Mouse (Mus musculus) stomach, postnatal 0 days (tissue): ENCODE results near the gene Kdm2b. TPM values are rescaled to one million over a fixed set of nuclear protein-coding genes. Genes with fewer than 3 reads are reported as not detected.
A peak's percentile ranks its signal among the peaks of the same experiment; 100 is the strongest.

Source experiments
- ATAC-seq: fragments of 200-750 bp; cut with Nextera tagmentation; 2 replicates; pipeline ENCODE4 v1.8.0; 2017; ENCODE audit not compliant: low FRiP score, low TSS enrichment
- DNase-seq: peaks from one replicate; pipeline ENCODE4 v3.0.0-alpha.2; 2016; ENCODE audit warnings: low spot score
- H3K27ac ChIP-seq: fragments of 300-500 bp; sonication (generic); replicated peaks from 2 replicates; pipeline ENCODE4 v1.5.1; 2014; ENCODE audit warnings: mild to moderate bottlenecking, control low read depth
- H3K27me3 ChIP-seq: fragments of 300-500 bp; sonication (generic); 2 replicates; pipeline ENCODE4 v1.6.1; 2014; ENCODE audit warnings: low read length; ENCODE audit not compliant: control insufficient read depth, insufficient read depth
- H3K36me3 ChIP-seq: fragments of 300-500 bp; sonication (generic); 2 replicates; pipeline ENCODE4 v1.6.1; 2014; ENCODE audit warnings: low read length, mixed read lengths; ENCODE audit not compliant: control insufficient read depth, insufficient read depth
- H3K4me1 ChIP-seq: fragments of 300-500 bp; sonication (generic); replicated peaks from 2 replicates; pipeline ENCODE4 v1.6.1; 2014; ENCODE audit warnings: antibody characterized with exemption; ENCODE audit not compliant: control insufficient read depth, insufficient read depth
- H3K4me2 ChIP-seq: fragments of 300-500 bp; sonication (generic); replicated peaks from 2 replicates; pipeline ENCODE4 v1.6.1; 2014; ENCODE audit warnings: low read depth, mild to moderate bottlenecking, control low read depth, moderate library complexity
- H3K4me3 ChIP-seq: fragments of 300-500 bp; sonication (generic); 2 replicates; pipeline ENCODE4 v1.5.1; 2014; ENCODE audit warnings: low read depth, low read length, control low read depth
- H3K9ac ChIP-seq: fragments of 300-500 bp; sonication (generic); 2 replicates; pipeline ENCODE4 v1.6.1; 2014; ENCODE audit warnings: mild to moderate bottlenecking, low read length, control low read depth, mixed read lengths
- H3K9me3 ChIP-seq: fragments of 300-500 bp; sonication (generic); 2 replicates; pipeline ENCODE4 v1.6.1; 2016; ENCODE audit warnings: low read length; ENCODE audit not compliant: control insufficient read depth
- CTCF ChIP-seq: IDR thresholded peaks from 2 replicates; pipeline ENCODE4 v1.5.1; 2016; ENCODE audit warnings: antibody characterized with exemption, low read depth, mild to moderate bottlenecking, moderate library complexity
- EP300 ChIP-seq: optimal IDR thresholded peaks from 2 replicates; pipeline ENCODE3; 2016; ENCODE audit warnings: antibody characterized with exemption
- WGBS: fragments of 180-500 bp; shearing (Covaris S2); extraction: QIAGEN DNeasy Blood & Tissue Kit; methylation state at CpG from one replicate; pipeline ENCODE4 v1.1.7; 2014; 5-methylcytosine and 5-hydroxymethylcytosine counted together
- polyA plus RNA-seq: library from polyadenylated mRNA; unstranded; fragments of >200 nt; fragmentation: Nextera tagmentation; extraction: Ambion mirVana; gene quantifications from 2 replicates; pipeline ENCODE4 v1.2.1, GENCODE M21; 2015

The Kdm2b gene
- polyA plus RNA-seq, 1 experiment from 2014 or later: 15.5 TPM

DNA sequence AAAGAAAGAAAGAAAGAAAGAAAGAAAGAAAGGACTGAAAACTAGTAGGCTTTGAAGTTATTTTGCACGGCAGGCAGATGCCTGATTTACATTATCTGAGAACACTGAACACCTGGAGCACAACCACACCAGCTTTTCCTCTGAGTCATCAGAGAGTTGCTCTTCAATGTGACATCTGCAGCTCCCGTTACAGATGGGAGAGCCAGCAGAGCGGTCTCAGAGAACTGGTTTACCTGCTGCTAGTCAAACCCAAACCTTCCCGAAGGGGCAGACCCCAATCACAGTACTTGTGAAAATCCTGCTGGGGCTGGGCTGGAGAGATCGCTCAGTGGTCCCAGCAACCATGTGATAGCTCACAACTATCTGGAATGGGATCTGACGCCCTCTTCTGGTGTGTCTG lies 165.2 kb downstream of the Kdm2b start:
- DNase-seq (no peak), ATAC-seq (no peak)
- no peak overlapping the region for H3K4me2 ChIP-seq
- H3K9me3 ChIP-seq: no peaks in the 10 kb centered on the region
- no peaks in the 10 kb centered on the region for H3K4me1 ChIP-seq
- no peak overlapping the region for H3K27ac ChIP-seq
- no peak overlapping the region for H3K9ac ChIP-seq
- no peak overlapping the region for H3K4me3 ChIP-seq
- 57% methylated on average over 6 of the region's 6 CpGs for WGBS
- no peaks in the 10 kb centered on the region for H3K27me3 ChIP-seq
- TF ChIP-seq CTCF (no peak), EP300 (no peak)
- no peaks in the 10 kb centered on the region for H3K36me3 ChIP-seq

DNA sequence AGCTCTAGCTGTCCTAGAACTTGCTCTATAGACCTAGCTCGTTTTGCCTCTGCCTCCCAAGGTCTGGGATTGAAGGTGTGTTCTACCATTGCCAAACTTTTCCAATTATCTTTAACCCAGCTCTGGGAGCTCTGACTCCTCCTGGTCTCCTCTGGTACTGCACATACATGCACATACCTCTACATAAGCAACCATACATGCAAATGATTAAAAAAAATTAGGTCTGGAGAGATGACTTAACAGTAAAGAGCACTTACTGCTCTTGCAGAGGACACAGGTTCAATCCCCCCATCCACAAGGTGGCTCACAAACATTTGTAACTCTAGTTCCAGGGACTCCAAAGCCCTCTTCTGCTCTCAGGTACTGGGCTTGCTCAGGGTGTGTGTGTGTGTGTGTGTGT lies 165.6 kb downstream of the Kdm2b start:
- Histone ChIP-seq H3K27ac (no peak overlapping the region), H3K27me3 (no peaks in the 10 kb centered on the region), H3K4me2 (no peak overlapping the region), H3K4me1 (no peaks in the 10 kb centered on the region), H3K9ac (no peak overlapping the region), H3K9me3 (no peaks in the 10 kb centered on the region), H3K36me3 (peaks cover 3% of the 10 kb centered on the region; the same call in 1 of the 2 replicates), H3K4me3 (no peak overlapping the region)
- TF ChIP-seq CTCF (peak; percentile 43), EP300 (no peak)
- DNase-seq (no peak), ATAC-seq (no peak)
- WGBS: 71% methylated on average over 1 of the region's 1 CpGs

DNA sequence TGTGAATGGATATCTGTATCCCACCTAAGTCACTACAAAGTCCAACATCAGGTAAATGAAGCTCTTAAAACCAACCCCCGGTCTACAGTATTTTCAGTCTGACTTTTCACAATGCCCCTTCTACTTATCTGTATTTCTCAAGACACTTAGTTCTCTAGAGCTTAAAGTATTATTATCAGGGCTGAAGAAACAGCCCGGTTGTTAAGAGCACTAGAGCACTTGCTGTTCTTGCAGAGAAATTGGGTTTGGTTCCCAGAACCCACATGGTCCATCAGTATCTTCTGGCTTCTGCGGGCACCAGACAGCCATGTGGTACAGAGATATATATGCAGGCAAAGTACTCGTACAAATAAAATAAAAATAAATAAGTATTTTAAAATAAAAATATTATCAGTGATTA lies 167.2 kb downstream of the Kdm2b start:
- Histone ChIP-seq H3K27ac (no peak overlapping the region), H3K4me3 (no peak overlapping the region), H3K4me1 (no peaks in the 10 kb centered on the region), H3K4me2 (no peak overlapping the region), H3K36me3 (peaks cover 14% of the 10 kb centered on the region), H3K9ac (no peak overlapping the region), H3K9me3 (no peaks in the 10 kb centered on the region), H3K27me3 (no peaks in the 10 kb centered on the region)
- 90% methylated on average over 4 of the region's 4 CpGs for WGBS
- DNase-seq: no peak
- TF ChIP-seq CTCF: no peak
- no peak for TF ChIP-seq EP300
- no peak for ATAC-seq

DNA sequence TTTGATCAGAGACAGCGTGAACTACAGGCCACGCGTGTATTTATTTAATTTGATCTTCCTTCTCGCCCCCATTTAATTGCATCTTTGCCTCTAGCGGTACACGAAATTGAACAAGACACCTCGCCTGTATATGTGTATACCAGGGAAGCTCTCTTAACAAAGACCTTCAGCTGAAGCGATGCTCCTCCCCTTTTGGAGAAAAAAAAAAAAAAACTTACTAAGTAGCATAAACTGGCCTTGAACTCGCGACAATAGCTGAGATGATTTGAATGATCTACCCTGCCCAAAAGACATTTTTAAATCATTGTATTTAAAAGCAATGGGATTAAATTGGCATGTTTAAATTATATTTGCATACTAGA lies 168.1 kb downstream of the Kdm2b start:
- Histone ChIP-seq H3K4me1 (no peaks in the 10 kb centered on the region), H3K27me3 (no peaks in the 10 kb centered on the region), H3K4me3 (peak overlapping the region; percentile 80), H3K36me3 (peaks cover 18% of the 10 kb centered on the region), H3K9ac (peak overlapping the region; percentile 39; the same call in 1 of the 2 replicates), H3K9me3 (no peaks in the 10 kb centered on the region), H3K27ac (peak overlapping the region; percentile 83), H3K4me2 (peak overlapping the region; percentile 45)
- ATAC-seq: peak; percentile 36
- no peak for DNase-seq
- under 1% methylated on average over 10 of the region's 10 CpGs for WGBS
- no peak for TF ChIP-seq EP300
- TF ChIP-seq CTCF: no peak

DNA sequence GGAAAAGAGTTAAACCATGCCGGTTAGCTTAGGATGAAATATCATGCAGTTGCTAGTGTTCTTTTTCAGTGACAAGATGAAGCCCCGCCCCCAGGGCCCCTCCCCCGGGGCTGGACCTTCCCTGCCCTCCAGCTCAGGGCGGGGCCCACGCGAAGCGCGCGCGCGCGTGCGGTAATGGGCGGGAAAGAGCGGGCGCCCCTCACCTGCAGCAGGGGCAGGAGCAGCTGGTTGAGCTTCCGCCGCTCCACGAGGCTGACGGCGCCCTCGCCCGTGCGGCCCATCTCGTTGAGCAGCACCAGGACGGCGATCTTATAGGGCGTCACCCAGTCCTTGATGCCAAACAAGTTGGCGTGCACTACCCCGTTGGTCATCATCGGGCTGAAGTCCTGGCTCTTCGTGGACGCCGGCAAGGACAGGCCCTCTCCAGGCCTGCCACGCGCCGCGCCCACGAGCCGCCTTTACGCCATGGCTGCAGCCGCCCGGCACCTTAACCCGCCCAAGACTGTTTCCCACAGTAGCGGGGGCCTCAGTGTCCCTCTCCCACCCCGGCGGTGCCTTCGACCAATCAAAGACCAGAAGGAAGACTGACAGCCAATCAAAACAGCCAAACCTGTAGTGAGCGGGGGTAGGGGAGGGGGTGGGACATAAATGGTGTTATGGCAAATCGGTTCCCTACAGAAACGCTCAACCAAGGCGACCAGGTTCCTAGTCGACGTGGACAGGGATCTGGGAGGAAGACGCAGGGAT lies 168.7 kb downstream of the Kdm2b start, which contains the start of gene Anapc5:
Gene Anapc5 (minus strand): TSS at position 563 of the 747 bp plus-strand sequence.
- DNase-seq (peak; percentile 94), ATAC-seq (peak; percentile 99)
- TF ChIP-seq CTCF (peak; percentile 1; the same call in 1 of the 2 replicates), EP300 (peak; percentile 74)
- peak within 1 kb of the TSS; percentile 97 for H3K27ac ChIP-seq
- peak within 1 kb of the TSS; percentile 60 for H3K4me2 ChIP-seq
- peak within 1 kb of the TSS; percentile 80 for H3K4me3 ChIP-seq
- H3K4me1 ChIP-seq: no peaks in the 10 kb centered on the region
- H3K27me3 ChIP-seq: no peaks in the 10 kb centered on the region
- no peaks in the 10 kb centered on the region for H3K9me3 ChIP-seq
- H3K36me3 ChIP-seq: peaks cover 18% of the 10 kb centered on the region
- peak within 1 kb of the TSS; percentile 81 for H3K9ac ChIP-seq
- WGBS: under 1% methylated on average over 49 of the region's 55 CpGs

Other genes starting within 250 kb of the Kdm2b start
- gene Camkk2, start 210.4 kb downstream of the Kdm2b start, polyA plus RNA-seq: 16.3 and 16.6 TPM in 2 replicates
- 168 and 169 TPM in 2 replicates for gene Anapc5, start 168.5 kb downstream of the Kdm2b start, polyA plus RNA-seq
- 16.9 and 19.1 TPM in 2 replicates for gene Rnf34, start 139.8 kb downstream of the Kdm2b start, polyA plus RNA-seq
- gene Orai1, start 25.3 kb upstream of the Kdm2b start, polyA plus RNA-seq: 29.6 TPM in 2 replicates
- gene Morn3, start 57.2 kb upstream of the Kdm2b start, polyA plus RNA-seq: 0.41 TPM in 1 of 2 replicates, not detected in the other
- gene Tmem120b, start 78.6 kb upstream of the Kdm2b start, polyA plus RNA-seq: 8.0 and 9.1 TPM in 2 replicates
- gene Rhof, start 142.9 kb upstream of the Kdm2b start, polyA plus RNA-seq: 18.6 and 22.3 TPM in 2 replicates
- 4.5 and 4.7 TPM in 2 replicates for gene Setd1b, start 152.4 kb upstream of the Kdm2b start, polyA plus RNA-seq
- 48.6 and 51.4 TPM in 2 replicates for gene Psmd9, start 179.6 kb upstream of the Kdm2b start, polyA plus RNA-seq
- 0.69 and 0.99 TPM in 2 replicates for gene Hpd, start 192.9 kb upstream of the Kdm2b start, polyA plus RNA-seq